Mouse (Mus musculus) kidney, postnatal 0 days (tissue): Measurements from ENCODE around the gene Osbpl10. TPM values are rescaled to one million over a fixed set of nuclear protein-coding genes. Genes with fewer than 3 reads are reported as not detected.
A peak's percentile ranks its signal among the peaks of the same experiment; 100 is the strongest.

ENCODE experiments used
- ATAC-seq: fragments of 200-750 bp; cut with Nextera tagmentation; replicated peaks from 2 replicates; pipeline ENCODE4 v1.8.0; 2017; ENCODE audit warnings: low read depth, moderate number of reproducible peaks, moderate TSS enrichment, moderate library complexity; ENCODE audit not compliant: low FRiP score
- DNase-seq: peaks from one replicate; pipeline ENCODE4 v3.0.0-alpha.2; 2016; ENCODE audit warnings: low spot score
- H3K27ac ChIP-seq: fragments of 300-500 bp; sonication (generic); 2 replicates; pipeline ENCODE4 v1.5.1; 2014; ENCODE audit warnings: mild to moderate bottlenecking
- H3K27me3 ChIP-seq: fragments of 300-500 bp; sonication (generic); 2 replicates; pipeline ENCODE4 v1.6.1; 2014; ENCODE audit warnings: low read length, mixed read lengths; ENCODE audit not compliant: insufficient read depth
- H3K36me3 ChIP-seq: fragments of 300-500 bp; sonication (generic); 2 replicates; pipeline ENCODE4 v1.6.1; 2014; ENCODE audit warnings: low read length, mixed read lengths; ENCODE audit not compliant: insufficient read depth
- H3K4me1 ChIP-seq: fragments of 300-500 bp; sonication (generic); replicated peaks from 2 replicates; pipeline ENCODE4 v1.6.1; 2014; ENCODE audit warnings: antibody characterized with exemption, low read length, mixed read lengths; ENCODE audit not compliant: insufficient read depth
- H3K4me2 ChIP-seq: fragments of 300-500 bp; sonication (generic); 2 replicates; pipeline ENCODE4 v1.6.1; 2014; ENCODE audit warnings: mild to moderate bottlenecking, low read length, moderate library complexity, mixed read lengths
- H3K4me3 ChIP-seq: fragments of 300-500 bp; sonication (generic); replicated peaks from 2 replicates; pipeline ENCODE4 v1.5.1; 2014; ENCODE audit warnings: low read depth, low read length
- H3K9ac ChIP-seq: fragments of 300-500 bp; sonication (generic); 2 replicates; pipeline ENCODE4 v1.6.1; 2014; ENCODE audit warnings: low read depth, low read length
- H3K9me3 ChIP-seq: fragments of 300-500 bp; sonication (generic); replicated peaks from 2 replicates; pipeline ENCODE4 v1.6.1; 2016; ENCODE audit warnings: low read length, inconsistent platforms, mixed read lengths
- CTCF ChIP-seq: IDR thresholded peaks from 2 replicates; pipeline ENCODE4 v1.5.1; 2016; ENCODE audit warnings: antibody characterized with exemption, low read depth, mild to moderate bottlenecking, moderate library complexity
- WGBS: fragments of 180-500 bp; shearing (Covaris S2); extraction: QIAGEN DNeasy Blood & Tissue Kit; methylation state at CpG from one replicate; pipeline ENCODE4 v1.1.7; 2014; 5-methylcytosine and 5-hydroxymethylcytosine counted together
- polyA plus RNA-seq: library from polyadenylated mRNA; unstranded; fragments of >200 nt; fragmentation: Nextera tagmentation; extraction: Ambion mirVana; gene quantifications from 2 replicates; pipeline ENCODE4 v1.2.1, GENCODE M21; 2015

Osbpl10 gene
- polyA plus RNA-seq, 1 experiment from 2014 or later = 2.8 TPM

DNA sequence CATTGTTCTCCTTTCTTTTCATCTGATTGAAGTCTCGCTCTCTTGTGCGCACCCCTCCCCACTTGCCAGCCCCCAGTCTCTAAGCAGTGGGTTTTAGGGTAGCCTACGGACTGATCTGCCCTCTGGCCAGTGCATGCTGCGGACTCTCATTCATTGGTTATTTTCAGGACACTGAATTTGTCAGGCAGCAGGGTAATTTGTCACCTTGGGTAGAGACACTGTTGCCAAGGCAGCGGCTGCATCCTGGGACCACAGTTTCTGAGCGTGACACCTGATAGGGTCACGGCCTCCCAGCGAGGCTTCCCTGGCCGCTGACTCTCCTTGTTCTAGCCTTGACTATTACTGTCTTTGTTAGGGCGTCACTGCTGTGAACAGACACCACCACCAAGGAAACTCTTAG lies 149.0 kb downstream of the Osbpl10 start:
- ATAC-seq = no peak

DNA sequence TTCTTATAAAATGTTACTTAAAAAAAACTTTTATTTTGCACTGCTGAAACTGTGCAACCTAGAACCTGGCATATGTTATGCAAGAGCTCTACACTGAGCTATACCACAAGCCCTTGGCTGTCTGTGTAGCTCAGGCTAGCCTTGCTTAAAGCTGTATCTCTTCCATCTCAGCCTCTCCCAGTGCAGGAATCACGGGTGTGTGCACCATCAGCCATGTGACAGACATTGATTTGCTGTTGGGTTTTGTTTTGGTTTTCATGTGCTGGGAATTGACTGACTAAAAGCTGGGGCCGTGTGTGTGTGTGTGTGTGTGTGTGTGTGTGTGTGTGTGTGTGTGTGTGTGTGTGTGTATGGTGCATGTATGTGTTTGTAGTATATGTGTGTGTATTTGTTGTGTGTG lies 155.6 kb downstream of the Osbpl10 start:
- H3K27ac ChIP-seq = no peak overlapping the region
- ATAC-seq (no peak), DNase-seq (no peak)
- WGBS = 27% methylated on average over 2 of the region's 2 CpGs
- no peak overlapping the region for H3K4me3 ChIP-seq
- H3K4me1 ChIP-seq = peaks cover 15% of the 10 kb centered on the region; the same call in 1 of the 2 replicates
- no peak for TF ChIP-seq CTCF
- no peaks in the 10 kb centered on the region for H3K9me3 ChIP-seq
- H3K4me2 ChIP-seq = no peak overlapping the region
- no peaks in the 10 kb centered on the region for H3K36me3 ChIP-seq
- H3K9ac ChIP-seq = no peak overlapping the region
- H3K27me3 ChIP-seq = no peaks in the 10 kb centered on the region

More for the DNA sequence above, 149.0 kb downstream of the Osbpl10 start:
- no peaks in the 10 kb centered on the region for H3K9me3 ChIP-seq
- no peaks in the 10 kb centered on the region for H3K27me3 ChIP-seq
- no peak for DNase-seq
- 55% methylated on average over 10 of the region's 10 CpGs for WGBS
- H3K4me2 ChIP-seq = no peak overlapping the region
- H3K27ac ChIP-seq = no peak overlapping the region
- H3K4me3 ChIP-seq = no peak overlapping the region
- H3K9ac ChIP-seq = no peak overlapping the region
- no peaks in the 10 kb centered on the region for H3K36me3 ChIP-seq
- no peak for TF ChIP-seq CTCF
- no peaks in the 10 kb centered on the region for H3K4me1 ChIP-seq

DNA sequence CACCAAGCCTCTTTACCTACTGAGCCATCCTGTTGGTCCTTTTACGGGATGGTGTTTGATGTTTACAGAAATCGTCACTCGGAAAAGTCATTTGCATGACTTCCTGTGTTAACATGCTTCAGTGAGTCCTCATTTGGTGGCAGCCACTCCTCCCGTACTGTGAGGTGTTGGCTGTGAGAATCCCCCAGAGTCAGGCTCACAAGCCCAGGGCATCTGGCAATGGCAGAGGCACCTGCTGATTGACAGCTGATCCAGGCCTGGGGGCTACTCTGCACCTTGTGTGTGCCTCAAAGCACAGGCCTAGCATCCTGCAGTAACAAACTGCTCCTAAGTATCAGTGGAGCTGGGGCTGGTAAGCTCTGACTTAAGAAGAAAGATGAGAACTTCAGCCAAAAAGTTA lies 156.4 kb downstream of the Osbpl10 start:
- TF ChIP-seq CTCF = no peak
- ATAC-seq = 0 out of 2 replicates have a peak, but pooled peaks have one; percentile 26
- no peaks in the 10 kb centered on the region for H3K27me3 ChIP-seq
- H3K4me3 ChIP-seq = no peak overlapping the region
- H3K27ac ChIP-seq = 0 out of 2 replicates have a peak overlapping the region, but pooled peaks have one; percentile 19
- H3K4me2 ChIP-seq = no peak overlapping the region
- no peaks in the 10 kb centered on the region for H3K36me3 ChIP-seq
- H3K4me1 ChIP-seq = peaks cover 15% of the 10 kb centered on the region; the same call in 1 of the 2 replicates
- WGBS = 26% methylated on average over 4 of the region's 4 CpGs
- H3K9me3 ChIP-seq = no peaks in the 10 kb centered on the region
- no peak for DNase-seq
- H3K9ac ChIP-seq = no peak overlapping the region

DNA sequence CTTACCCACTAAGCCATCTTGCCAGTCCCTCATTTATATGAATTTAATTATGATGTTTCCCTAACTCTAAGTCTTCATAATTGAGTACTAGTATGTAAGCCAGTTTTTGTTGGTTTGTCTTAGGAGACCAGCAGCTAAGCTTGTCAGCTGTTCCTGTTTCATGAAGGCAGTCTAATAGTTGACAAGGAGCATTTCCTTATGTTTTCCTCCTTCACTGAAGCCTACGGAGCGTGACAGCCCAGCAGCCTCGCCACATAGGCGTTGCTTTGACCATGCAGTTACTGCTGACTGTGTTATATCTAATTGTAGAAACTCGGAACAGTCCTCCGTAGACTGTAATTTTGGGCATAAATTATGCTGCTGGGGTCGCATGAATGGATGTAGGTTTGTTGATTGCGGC lies 157.0 kb downstream of the Osbpl10 start:
- no peak for TF ChIP-seq CTCF
- Histone ChIP-seq H3K27me3 (no peaks in the 10 kb centered on the region), H3K4me3 (no peak overlapping the region), H3K27ac (0 out of 2 replicates have a peak overlapping the region, but pooled peaks have one; percentile 19), H3K4me2 (no peak overlapping the region), H3K9ac (no peak overlapping the region), H3K4me1 (peaks cover 15% of the 10 kb centered on the region; the same call in 1 of the 2 replicates), H3K9me3 (no peaks in the 10 kb centered on the region), H3K36me3 (no peaks in the 10 kb centered on the region)
- 21% methylated on average over 8 of the region's 8 CpGs for WGBS
- DNase-seq = peak; percentile 79
- peak; percentile 65; the same call in 1 of the 2 replicates for ATAC-seq

DNA sequence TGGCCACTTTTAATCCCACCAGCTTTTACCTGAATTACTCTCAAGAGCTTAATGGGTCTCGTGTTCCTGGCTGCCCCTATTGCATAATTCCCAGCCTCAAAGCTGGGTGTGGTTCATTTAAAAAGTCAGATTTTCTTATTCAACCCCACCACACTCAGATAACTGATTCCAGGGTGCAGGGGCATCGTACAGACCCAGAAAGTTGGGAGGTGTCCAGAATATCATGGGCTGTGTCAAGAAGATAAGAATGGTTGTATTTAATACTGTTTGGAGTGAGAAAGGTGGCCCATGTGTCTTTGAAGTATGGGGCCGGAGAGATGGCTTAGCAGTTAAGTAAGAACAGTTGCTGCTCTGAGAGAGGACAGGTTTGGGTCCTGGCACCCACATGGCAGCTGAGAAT lies 159.5 kb downstream of the Osbpl10 start:
- whole genome bisulfite sequencing = 72% methylated on average over 3 of the region's 3 CpGs
- Histone ChIP-seq H3K27me3 (no peaks in the 10 kb centered on the region), H3K36me3 (no peaks in the 10 kb centered on the region), H3K27ac (no peak overlapping the region), H3K4me2 (no peak overlapping the region), H3K4me3 (no peak overlapping the region), H3K9ac (no peak overlapping the region), H3K9me3 (no peaks in the 10 kb centered on the region), H3K4me1 (peaks cover 15% of the 10 kb centered on the region; the same call in 1 of the 2 replicates)
- ATAC-seq = no peak
- DNase-seq = no peak
- TF ChIP-seq CTCF = no peak

DNA sequence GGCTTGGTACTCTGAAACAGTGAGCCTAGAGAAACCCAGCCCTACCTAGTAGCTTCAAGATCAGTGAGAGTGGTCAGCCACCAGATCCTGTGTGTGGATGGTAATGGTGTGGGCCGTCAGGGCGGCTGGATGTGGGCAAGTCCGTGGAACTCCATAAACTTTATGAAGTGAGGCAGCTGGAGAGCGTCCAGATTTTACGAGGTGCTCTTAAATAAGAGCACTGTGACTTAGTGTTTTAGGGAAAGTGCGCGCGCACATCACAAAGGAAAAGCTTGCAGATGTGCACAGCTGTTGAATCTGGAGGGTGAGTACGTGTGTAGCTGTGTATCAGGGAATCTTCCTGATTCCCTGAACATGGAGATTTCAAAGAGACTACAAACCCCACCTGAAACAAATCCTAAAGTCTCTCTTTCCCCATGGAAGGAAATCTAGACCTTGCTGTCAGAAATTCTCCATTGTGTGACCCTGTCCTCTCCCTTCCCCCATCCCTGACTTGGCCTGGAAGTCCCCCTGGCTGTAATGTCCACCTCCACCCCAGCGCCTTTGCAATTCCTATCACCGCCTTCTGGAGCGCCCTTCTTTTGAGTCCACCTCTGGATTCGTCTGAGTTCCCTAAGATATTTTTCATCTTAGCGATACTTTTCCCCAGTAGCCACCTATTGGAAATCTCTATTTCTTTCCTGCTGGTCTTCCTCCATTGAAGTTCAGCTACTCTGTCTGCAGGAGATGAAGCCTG lies 161.4 kb downstream of the Osbpl10 start:
- TF ChIP-seq CTCF = peak; percentile 30; the same call in 1 of the 2 replicates
- Histone ChIP-seq H3K9me3 (no peaks in the 10 kb centered on the region), H3K36me3 (no peaks in the 10 kb centered on the region), H3K9ac (no peak overlapping the region), H3K4me3 (no peak overlapping the region), H3K4me2 (no peak overlapping the region), H3K27me3 (no peaks in the 10 kb centered on the region), H3K27ac (0 out of 2 replicates have a peak overlapping the region, but pooled peaks have one; percentile 3), H3K4me1 (peaks cover 9% of the 10 kb centered on the region; the same call in 1 of the 2 replicates)
- ATAC-seq (peak; percentile 38), DNase-seq (peak; percentile 79)
- WGBS = 34% methylated on average over 14 of the region's 14 CpGs
